Mouse (Mus musculus) right cerebral cortex, postnatal 10 days (tissue): ENCODE measurements at regions not wholly inside any gene's neighbourhood (a gene's known extent, or its start where the extent isn't known, plus 50 kb on each side); places are given as distances from the start of the nearest gene placed in this dataset.
A peak's percentile ranks its signal among the peaks of the same experiment; 100 is the strongest.
"Not testable (repeated sequence)": the region's sequence is repeated elsewhere in the genome, so short reads cannot be mapped to it uniquely, and the experiment has no call there.

Source experiments
- DNase-seq, 2 experiments: peaks; one replicate each; pipeline ENCODE4 v3.0.0; 2021; ENCODE audit warnings: low spot score in 2 of 2

DNA sequence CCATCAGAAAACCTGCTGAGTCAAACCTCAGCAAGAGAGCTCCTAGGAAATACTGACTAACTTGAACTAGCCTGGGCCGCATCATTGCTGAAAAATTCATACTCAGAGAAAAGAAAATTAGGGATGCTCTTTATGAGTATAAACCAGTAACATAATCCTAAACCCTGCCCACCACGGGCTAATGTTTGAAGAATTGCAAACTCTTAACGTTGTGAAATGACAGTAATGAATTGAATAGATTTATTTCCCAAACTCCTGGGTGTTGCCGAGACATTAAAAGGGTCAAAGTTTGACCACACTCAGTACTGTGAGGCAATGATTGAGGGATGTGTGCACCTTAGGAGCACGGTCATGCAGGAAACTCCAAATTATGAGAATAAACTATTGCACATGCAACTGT lies 125.3 kb downstream of the Gipc2 start:
- DNase-seq, result no peak

- DNase-seq, result not testable (repeated sequence)
Observed at GRCm38 (mm10) chr3:152036819-152037218, 129.2 kb downstream of the Gipc2 start.

- DNase-seq, result no peak
Observed at GRCm38 (mm10) chr3:152035416-152035815, 130.6 kb downstream of the Gipc2 start.

DNA sequence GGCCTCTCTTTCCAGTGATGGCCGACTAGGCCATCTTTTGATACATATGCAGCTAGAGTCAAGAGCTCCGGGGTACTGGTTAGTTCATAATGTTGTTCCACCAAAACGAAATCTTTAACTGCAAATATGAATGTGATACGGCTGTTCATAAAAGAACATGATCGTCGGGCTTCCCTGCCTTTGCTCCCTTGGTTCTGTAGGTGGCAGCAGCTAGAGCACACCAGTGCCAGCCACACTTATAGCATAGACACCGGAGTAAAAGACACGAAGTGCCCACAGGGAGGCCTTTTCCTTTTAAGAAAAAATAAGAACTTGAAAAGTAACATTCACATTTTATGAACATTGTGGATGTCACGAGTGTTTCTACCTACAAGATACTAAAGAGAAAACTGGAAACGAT lies 131.3 kb downstream of the Gipc2 start:
- no peak for DNase-seq

GRCm38 (mm10) chr3:152034221-152034620 lies 131.8 kb downstream of the Gipc2 start:
- DNase-seq, result no peak

GRCm38 (mm10) chr3:152032663-152033318 lies 133.2 kb downstream of the Gipc2 start:
- no peak for DNase-seq

- DNase-seq, result no peak
Observed at GRCm38 (mm10) chr3:152028695-152029094, 137.3 kb downstream of the Gipc2 start.

DNA sequence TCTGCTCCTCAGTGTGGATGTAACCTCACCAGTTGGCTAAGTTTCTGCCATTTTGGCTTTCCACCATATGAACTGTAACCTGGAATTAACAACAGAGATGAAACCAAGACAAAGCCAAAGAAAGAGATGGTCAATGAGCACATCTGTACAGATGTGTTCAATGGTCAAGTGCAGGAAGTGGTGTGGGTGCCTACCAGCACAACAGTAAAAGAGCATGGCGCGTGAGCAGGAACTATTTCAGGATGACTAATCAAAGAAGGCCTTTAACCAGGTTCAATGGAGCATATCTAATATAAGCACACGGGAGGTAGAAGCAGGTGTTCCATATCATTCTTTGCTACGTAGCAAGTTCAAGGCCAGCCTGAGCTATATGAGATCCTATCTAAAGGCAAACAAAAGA lies 140.0 kb downstream of the Gipc2 start:
- no peak for DNase-seq

- no peak for DNase-seq
Observed at GRCm38 (mm10) chr3:152025122-152025521, 140.9 kb downstream of the Gipc2 start.

DNA sequence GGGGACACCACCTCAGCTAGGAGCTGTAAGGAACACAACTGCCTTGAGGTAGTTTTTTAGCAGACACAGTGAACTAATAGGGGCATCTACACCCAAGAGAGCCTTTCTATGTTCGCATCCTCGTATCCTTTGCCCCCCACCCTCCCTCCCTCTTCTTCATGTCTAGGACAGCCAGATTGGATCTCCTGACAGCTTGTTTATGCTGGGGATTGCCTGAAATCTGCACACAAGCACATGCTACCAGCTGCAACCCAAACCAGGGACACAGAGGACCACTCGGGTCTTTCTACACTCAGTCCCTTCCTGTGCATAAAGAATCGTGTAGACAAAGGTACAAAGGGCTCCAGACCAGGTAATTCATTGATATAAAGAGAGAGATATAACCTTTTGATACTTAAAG lies 159.3 kb downstream of the Gipc2 start:
- no peak for DNase-seq

- no peak for DNase-seq
Observed at GRCm38 (mm10) chr3:152005366-152006025, 160.5 kb downstream of the Gipc2 start.

GRCm38 (mm10) chr3:152004411-152004955 lies 161.5 kb downstream of the Gipc2 start:
- DNase-seq, result no peak

DNA sequence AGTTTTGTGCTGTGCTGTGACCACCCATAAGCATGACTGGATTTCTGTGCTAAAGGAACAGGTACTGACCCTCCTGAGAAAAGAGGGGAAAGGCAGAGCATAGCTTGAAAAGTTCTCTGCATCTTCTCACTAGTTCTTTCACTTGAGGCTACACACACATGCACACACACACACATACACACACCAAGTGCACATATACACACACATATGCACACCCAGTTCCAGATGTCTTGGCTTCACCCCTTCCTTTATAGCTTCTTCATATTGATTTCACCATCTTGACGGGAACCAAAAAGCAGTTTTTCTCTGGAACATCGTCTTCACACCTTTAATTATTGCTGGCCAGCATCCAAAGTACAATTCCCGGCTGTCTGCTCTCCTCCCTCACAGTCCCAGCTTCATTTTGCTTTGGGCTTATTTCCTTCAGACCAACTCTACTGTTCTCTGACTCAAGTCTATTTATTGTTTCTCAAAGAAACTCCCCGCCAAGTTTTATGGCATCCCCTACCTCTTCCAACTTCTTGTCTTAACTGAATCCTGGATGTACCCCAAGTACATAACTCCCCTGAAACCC lies 160.2 kb upstream of the Ptgfr start:
- DNase-seq, result peak; percentile 27 to 50

- no peak for DNase-seq
Observed at GRCm38 (mm10) chr3:151997111-151997510, 159.7 kb upstream of the Ptgfr start.

- DNase-seq, result no peak
Observed at GRCm38 (mm10) chr3:151988221-151988620, 150.8 kb upstream of the Ptgfr start.

- DNase-seq, result no peak
Observed at GRCm38 (mm10) chr3:151978136-151978535, 140.7 kb upstream of the Ptgfr start.

GRCm38 (mm10) chr3:151977651-151978050 lies 140.2 kb upstream of the Ptgfr start:
- DNase-seq, result no peak

DNA sequence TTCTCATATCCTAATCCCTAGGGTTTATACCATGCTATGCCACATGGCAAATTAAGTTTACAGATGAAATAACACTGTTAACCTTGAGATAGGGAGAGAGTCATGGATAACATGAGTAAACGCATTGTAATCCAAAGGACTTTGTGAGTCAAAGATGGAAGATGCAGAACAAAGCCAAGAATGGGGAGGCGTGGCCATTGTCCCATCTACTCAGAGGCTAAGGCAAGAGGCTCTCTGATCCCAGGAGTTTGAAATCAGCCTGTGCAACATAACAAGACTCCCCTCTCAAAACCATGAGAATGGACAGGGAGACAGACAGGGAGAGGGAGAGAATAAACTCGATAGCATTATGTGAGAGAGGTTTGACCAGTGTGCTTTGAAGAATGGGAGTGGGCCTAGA lies 112.4 kb upstream of the Ptgfr start:
- no peak for DNase-seq

DNA sequence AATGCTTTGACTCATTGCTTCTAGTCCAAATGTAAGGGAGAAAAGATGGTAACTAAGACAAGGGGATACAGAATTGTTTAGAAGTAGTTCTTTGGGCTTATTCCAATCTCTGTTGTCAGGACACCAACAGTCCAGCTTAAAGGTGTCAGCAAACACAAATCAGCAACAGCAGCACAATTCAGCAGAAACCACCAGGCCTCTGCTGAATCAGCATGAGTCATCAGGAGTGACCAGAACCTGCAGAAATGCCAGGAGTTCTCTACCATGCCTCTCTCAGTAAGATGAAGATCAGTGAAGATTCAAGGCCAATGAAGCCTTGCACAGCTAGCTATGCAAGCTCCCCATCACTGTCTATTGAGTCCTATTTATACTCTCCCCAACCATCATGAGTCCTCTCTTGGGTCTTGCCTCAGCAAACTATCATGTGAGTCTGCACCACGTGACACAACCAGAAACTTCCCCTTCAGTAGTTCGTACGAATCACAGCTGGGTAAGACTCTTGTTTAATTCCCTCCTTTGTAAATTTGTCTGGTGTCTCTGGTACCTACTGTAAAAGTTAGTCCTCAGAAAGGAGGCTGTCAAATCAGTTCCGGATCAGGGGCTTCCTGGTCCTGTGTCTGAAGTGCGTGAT lies 110.7 kb upstream of the Ptgfr start:
- no peak for DNase-seq

GRCm38 (mm10) chr3:151945916-151946315 lies 108.5 kb upstream of the Ptgfr start:
- DNase-seq, result no peak

DNA sequence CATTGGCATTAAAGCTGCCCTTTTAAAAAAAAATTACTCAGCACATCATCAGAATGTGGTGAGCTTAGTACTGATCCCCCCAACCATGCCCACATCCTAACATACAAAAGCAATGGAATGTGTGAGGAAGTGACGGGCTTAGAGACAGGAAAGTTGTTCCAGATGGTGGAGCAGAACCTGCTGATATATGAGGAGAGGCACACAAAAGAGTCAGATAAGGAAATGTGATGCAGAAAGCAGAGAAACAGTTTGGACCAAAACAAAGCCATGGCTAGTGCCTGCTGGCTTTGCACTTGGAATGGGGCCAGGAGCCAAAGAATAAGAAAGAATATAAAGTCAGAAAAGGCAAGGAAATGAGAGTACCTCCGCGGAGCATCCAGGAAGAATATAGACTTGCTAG lies 106.1 kb upstream of the Ptgfr start:
- no peak for DNase-seq

- DNase-seq, result no peak
Observed at GRCm38 (mm10) chr3:151938472-151939029, 101.1 kb upstream of the Ptgfr start.
